Mouse (Mus musculus) embryonic fibroblast, embryonic 13.5 days (primary cell): ENCODE results near the gene Dapp1.

Experiments
- CTCF ChIP-seq: IDR thresholded peaks from 2 replicates; pipeline ENCODE4 v1.5.1; 2011; ENCODE audit warnings: mild to moderate bottlenecking, control low read depth, low read length, moderate library complexity, borderline replicate concordance; ENCODE audit not compliant: insufficient read depth
- POLR2A ChIP-seq: IDR thresholded peaks from 2 replicates; pipeline ENCODE4 v1.6.1; 2011; ENCODE audit warnings: low read depth, mild to moderate bottlenecking, control low read depth, low read length, moderate library complexity

GRCm38 (mm10) chr3:137992366-137992765 is 11.0 kb upstream of the Dapp1 start:
- no peak for TF ChIP-seq CTCF
- no peak for TF ChIP-seq POLR2A
